Mouse (Mus musculus) forebrain, embryonic 12.5 days (tissue): ENCODE data around the gene Hexim2. TPM values are rescaled to one million over a fixed set of nuclear protein-coding genes. Genes with fewer than 3 reads are reported as not detected.
A peak's percentile ranks its signal among the peaks of the same experiment; 100 is the strongest.

Experiments used
- ATAC-seq: fragments of 200-750 bp; cut with Nextera tagmentation; 2 replicates; pipeline ENCODE4 v1.8.0; 2017; ENCODE audit warnings: moderate TSS enrichment; ENCODE audit not compliant: low FRiP score
- H3K27ac ChIP-seq: fragments of 300-500 bp; sonication (generic); 2 replicates; pipeline ENCODE4 v1.5.1; 2016; ENCODE audit warnings: mild to moderate bottlenecking
- H3K27me3 ChIP-seq: fragments of 300-500 bp; sonication (generic); 2 replicates; pipeline ENCODE4 v1.6.1; 2016; ENCODE audit warnings: mild to moderate bottlenecking
- H3K36me3 ChIP-seq: fragments of 300-500 bp; sonication (generic); replicated peaks from 2 replicates; pipeline ENCODE4 v1.6.1; 2016; ENCODE audit warnings: mild to moderate bottlenecking
- H3K4me1 ChIP-seq: fragments of 300-500 bp; sonication (generic); 2 replicates; pipeline ENCODE4 v1.6.1; 2016
- H3K4me2 ChIP-seq: fragments of 300-500 bp; sonication (generic); 2 replicates; pipeline ENCODE4 v1.6.1; 2016; ENCODE audit warnings: mild to moderate bottlenecking, moderate library complexity
- H3K4me3 ChIP-seq: fragments of 300-500 bp; sonication (generic); replicated peaks from 2 replicates; pipeline ENCODE4 v1.5.1; 2016; ENCODE audit warnings: mild to moderate bottlenecking
- H3K9ac ChIP-seq: fragments of 300-500 bp; sonication (generic); 2 replicates; pipeline ENCODE4 v1.6.1; 2016; ENCODE audit warnings: mild to moderate bottlenecking
- H3K9me3 ChIP-seq: fragments of 300-500 bp; sonication (generic); 2 replicates; pipeline ENCODE4 v1.6.1; 2016
- WGBS: fragments of 180-500 bp; shearing (Covaris S2); methylation state at CpG from one replicate; pipeline ENCODE4 v1.1.7; 2016; 5-methylcytosine and 5-hydroxymethylcytosine counted together
- polyA plus RNA-seq: library from polyadenylated mRNA; unstranded; fragments of >200 nt; fragmentation: Nextera tagmentation; extraction: Ambion mirVana; gene quantifications from 2 replicates; pipeline ENCODE4 v1.2.1, GENCODE M21; 2016

Gene Hexim2
- polyA plus RNA-seq, 1 experiment from 2014 or later, result 11.8 TPM

GRCm38 (mm10) chr11:103101866-103102501, 30.2 kb upstream of the Hexim2 start:
- Histone ChIP-seq H3K4me3 (peak overlapping the region; percentile 50), H3K9ac (peak overlapping the region; percentile 54), H3K27me3 (peaks cover 72% of the 10 kb centered on the region), H3K36me3 (no peaks in the 10 kb centered on the region), H3K27ac (no peak overlapping the region), H3K4me1 (peaks cover 31% of the 10 kb centered on the region), H3K4me2 (peak overlapping the region; percentile 85), H3K9me3 (no peaks in the 10 kb centered on the region)
- WGBS, result 2% methylated on average over 30 of the region's 30 CpGs
- peak; percentile 56; the same call in 1 of the 2 replicates for ATAC-seq

GRCm38 (mm10) chr11:103102725-103103349, 29.4 kb upstream of the Hexim2 start:
- Histone ChIP-seq H3K27me3 (peaks cover 66% of the 10 kb centered on the region), H3K9me3 (no peaks in the 10 kb centered on the region), H3K27ac (no peak overlapping the region), H3K36me3 (no peaks in the 10 kb centered on the region), H3K4me1 (peaks cover 24% of the 10 kb centered on the region), H3K4me3 (peak overlapping the region; percentile 50), H3K4me2 (peak overlapping the region; percentile 85), H3K9ac (peak overlapping the region; percentile 36; the same call in 1 of the 2 replicates)
- ATAC-seq, result peak; percentile 78
- WGBS, result 3% methylated on average over 35 of the region's 35 CpGs

GRCm38 (mm10) chr11:103103621-103104020, 28.6 kb upstream of the Hexim2 start:
- no peaks in the 10 kb centered on the region for H3K9me3 ChIP-seq
- H3K27me3 ChIP-seq, result peaks cover 61% of the 10 kb centered on the region
- WGBS, result 65% methylated on average over 8 of the region's 8 CpGs
- peak overlapping the region; percentile 50 for H3K4me3 ChIP-seq
- H3K27ac ChIP-seq, result no peak overlapping the region
- H3K4me2 ChIP-seq, result peak overlapping the region; percentile 85
- H3K36me3 ChIP-seq, result no peaks in the 10 kb centered on the region
- H3K4me1 ChIP-seq, result peaks cover 24% of the 10 kb centered on the region
- no peak for ATAC-seq
- no peak overlapping the region for H3K9ac ChIP-seq

- Histone ChIP-seq H3K27ac (no peak overlapping the region), H3K4me3 (no peak overlapping the region), H3K9me3 (no peaks in the 10 kb centered on the region), H3K36me3 (no peaks in the 10 kb centered on the region), H3K9ac (no peak overlapping the region), H3K4me1 (peaks cover 24% of the 10 kb centered on the region), H3K4me2 (no peak overlapping the region), H3K27me3 (peaks cover 53% of the 10 kb centered on the region)
- no peak for ATAC-seq
- WGBS, result 78% methylated on average over 7 of the region's 7 CpGs
Measured at GRCm38 (mm10) chr11:103104469-103104868, 27.8 kb upstream of the Hexim2 start.

- Histone ChIP-seq H3K36me3 (no peaks in the 10 kb centered on the region), H3K9me3 (no peaks in the 10 kb centered on the region), H3K4me3 (no peak overlapping the region), H3K9ac (no peak overlapping the region), H3K27ac (no peak overlapping the region), H3K27me3 (peaks cover 49% of the 10 kb centered on the region), H3K4me1 (peaks cover 24% of the 10 kb centered on the region), H3K4me2 (no peak overlapping the region)
- ATAC-seq, result no peak
- WGBS, result 58% methylated on average over 14 of the region's 14 CpGs
Measured at GRCm38 (mm10) chr11:103105180-103105725, 27.0 kb upstream of the Hexim2 start.

GRCm38 (mm10) chr11:103105810-103106209, 26.4 kb upstream of the Hexim2 start:
- peaks cover 24% of the 10 kb centered on the region for H3K4me1 ChIP-seq
- no peak overlapping the region for H3K4me3 ChIP-seq
- H3K9me3 ChIP-seq, result no peaks in the 10 kb centered on the region
- H3K9ac ChIP-seq, result no peak overlapping the region
- H3K27me3 ChIP-seq, result peaks cover 47% of the 10 kb centered on the region
- H3K4me2 ChIP-seq, result no peak overlapping the region
- no peaks in the 10 kb centered on the region for H3K36me3 ChIP-seq
- no peak overlapping the region for H3K27ac ChIP-seq
- no peak for ATAC-seq
- WGBS, result 88% methylated on average over 6 of the region's 6 CpGs

- 56% methylated on average over 4 of the region's 4 CpGs for WGBS
- peaks cover 20% of the 10 kb centered on the region for H3K4me1 ChIP-seq
- no peak overlapping the region for H3K4me2 ChIP-seq
- H3K9ac ChIP-seq, result no peak overlapping the region
- H3K27me3 ChIP-seq, result peaks cover 47% of the 10 kb centered on the region
- H3K27ac ChIP-seq, result no peak overlapping the region
- ATAC-seq, result no peak
- no peak overlapping the region for H3K4me3 ChIP-seq
- H3K36me3 ChIP-seq, result no peaks in the 10 kb centered on the region
- no peaks in the 10 kb centered on the region for H3K9me3 ChIP-seq
Measured at GRCm38 (mm10) chr11:103106386-103106785, 25.8 kb upstream of the Hexim2 start.

GRCm38 (mm10) chr11:103111301-103111700, 20.9 kb upstream of the Hexim2 start:
- Histone ChIP-seq H3K4me3 (no peak overlapping the region), H3K27ac (no peak overlapping the region), H3K9ac (no peak overlapping the region), H3K27me3 (peaks cover 41% of the 10 kb centered on the region), H3K4me2 (peak overlapping the region; percentile 47; the same call in 1 of the 2 replicates), H3K36me3 (no peaks in the 10 kb centered on the region), H3K9me3 (no peaks in the 10 kb centered on the region), H3K4me1 (peaks cover 25% of the 10 kb centered on the region)
- no peak for ATAC-seq
- 14% methylated on average over 10 of the region's 10 CpGs for WGBS

GRCm38 (mm10) chr11:103111881-103112551, 20.2 kb upstream of the Hexim2 start:
- Histone ChIP-seq H3K27ac (no peak overlapping the region), H3K4me1 (peaks cover 30% of the 10 kb centered on the region), H3K9me3 (no peaks in the 10 kb centered on the region), H3K36me3 (no peaks in the 10 kb centered on the region), H3K4me2 (peak overlapping the region; percentile 47), H3K27me3 (peaks cover 41% of the 10 kb centered on the region), H3K9ac (peak overlapping the region; percentile 44; the same call in 1 of the 2 replicates), H3K4me3 (peak overlapping the region; percentile 25)
- WGBS, result 2% methylated on average over 28 of the region's 28 CpGs
- ATAC-seq, result no peak

GRCm38 (mm10) chr11:103112552-103112912, 19.7 kb upstream of the Hexim2 start:
- no peak for ATAC-seq
- Histone ChIP-seq H3K9ac (0 out of 2 replicates have a peak overlapping the region, but pooled peaks have one; percentile 44), H3K4me2 (peak overlapping the region; percentile 47), H3K36me3 (no peaks in the 10 kb centered on the region), H3K27ac (no peak overlapping the region), H3K4me1 (peaks cover 35% of the 10 kb centered on the region), H3K4me3 (peak overlapping the region; percentile 25), H3K9me3 (no peaks in the 10 kb centered on the region), H3K27me3 (peaks cover 41% of the 10 kb centered on the region)
- 5% methylated on average over 9 of the region's 9 CpGs for WGBS

- Histone ChIP-seq H3K4me1 (peaks cover 40% of the 10 kb centered on the region), H3K4me2 (no peak overlapping the region), H3K4me3 (no peak overlapping the region), H3K27ac (no peak overlapping the region), H3K36me3 (no peaks in the 10 kb centered on the region), H3K9ac (0 out of 2 replicates have a peak overlapping the region, but pooled peaks have one; percentile 5), H3K9me3 (no peaks in the 10 kb centered on the region), H3K27me3 (peaks cover 41% of the 10 kb centered on the region)
- WGBS, result 26% methylated on average over 12 of the region's 12 CpGs
- no peak for ATAC-seq
Measured at GRCm38 (mm10) chr11:103113005-103113404, 19.2 kb upstream of the Hexim2 start.

GRCm38 (mm10) chr11:103113771-103114170, 18.5 kb upstream of the Hexim2 start:
- H3K9me3 ChIP-seq, result no peaks in the 10 kb centered on the region
- H3K4me1 ChIP-seq, result peaks cover 46% of the 10 kb centered on the region
- no peak overlapping the region for H3K4me3 ChIP-seq
- WGBS, result 73% methylated on average over 4 of the region's 4 CpGs
- H3K27ac ChIP-seq, result no peak overlapping the region
- H3K9ac ChIP-seq, result no peak overlapping the region
- no peak overlapping the region for H3K4me2 ChIP-seq
- peaks cover 41% of the 10 kb centered on the region for H3K27me3 ChIP-seq
- no peak for ATAC-seq
- no peaks in the 10 kb centered on the region for H3K36me3 ChIP-seq
